Mouse (Mus musculus): Measurements from ENCODE around the gene Col1a2. TPM values are rescaled to one million over a fixed set of nuclear protein-coding genes. Genes with fewer than 3 reads are reported as not detected.
A peak's percentile ranks its signal among the peaks of the same experiment; 100 is the strongest.

The Col1a2 gene
- polyA plus RNA-seq, 1 experiment from 2014 or later = 130 TPM

GRCm38 (mm10) chr6:4496428-4496827 is 8.2 kb upstream of the Col1a2 start:
- Histone ChIP-seq H3K4me1 (replicated peaks) (no peaks in the 10 kb centered on the region), H3K27ac (no peak overlapping the region), H3K27me3 (ENCODE audit: insufficient read depth, poor library complexity, severe bottlenecking) (no peaks in the 10 kb centered on the region), H3K36me3 (no peaks in the 10 kb centered on the region), H3K9me3 (no peaks in the 10 kb centered on the region), H3K4me3 (no peak overlapping the region)
- 79% methylated on average over 1 of the region's 1 CpGs for WGBS
- no peak for DNase-seq (ENCODE audit: low spot score)

DNA sequence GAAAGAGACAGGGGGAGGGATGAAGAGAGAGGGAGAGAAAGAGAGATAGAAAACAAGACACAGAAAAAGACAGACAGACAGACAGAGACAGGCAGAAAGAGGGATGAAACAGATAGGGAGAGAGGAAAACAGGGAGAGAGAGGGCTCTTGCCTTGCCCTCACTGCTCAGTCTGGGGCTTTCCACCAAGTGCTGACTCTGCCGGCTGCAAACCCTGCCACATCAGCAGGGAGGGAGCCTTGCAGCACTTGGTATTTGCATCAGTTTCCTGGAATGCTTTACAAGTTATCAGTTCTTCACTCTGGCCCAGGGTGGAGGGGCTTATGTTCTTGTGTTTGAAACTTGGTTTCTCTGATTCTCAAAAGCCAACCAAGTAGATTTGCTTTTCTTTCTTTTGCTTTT is 1.5 kb upstream of the Col1a2 start:
- Histone ChIP-seq H3K4me3 (no peak overlapping the region), H3K27ac (0 out of 2 replicates have a peak overlapping the region, but pooled peaks have one; percentile 40), H3K27me3 (ENCODE audit: insufficient read depth, poor library complexity, severe bottlenecking) (peaks cover 30% of the 10 kb centered on the region), H3K4me1 (replicated peaks) (peaks cover 27% of the 10 kb centered on the region), H3K36me3 (no peaks in the 10 kb centered on the region), H3K9me3 (no peaks in the 10 kb centered on the region)
- 3% methylated on average over 1 of the region's 1 CpGs for WGBS
- no peak for DNase-seq (ENCODE audit: low spot score)

GRCm38 (mm10) chr6:4505158-4505997 is 764 bp downstream of the Col1a2 start:
- peaks cover 27% of the 10 kb centered on the region for H3K4me1 ChIP-seq (replicated peaks)
- H3K36me3 ChIP-seq = no peaks in the 10 kb centered on the region
- peak overlapping the region; percentile 84 for H3K27ac ChIP-seq
- peak overlapping the region; percentile 58 for H3K4me3 ChIP-seq
- H3K9me3 ChIP-seq = no peaks in the 10 kb centered on the region
- WGBS = under 1% methylated on average over 31 of the region's 31 CpGs
- H3K27me3 ChIP-seq (ENCODE audit: insufficient read depth, poor library complexity, severe bottlenecking) = peaks cover 30% of the 10 kb centered on the region
- peak; percentile 75 for DNase-seq (ENCODE audit: low spot score)

DNA sequence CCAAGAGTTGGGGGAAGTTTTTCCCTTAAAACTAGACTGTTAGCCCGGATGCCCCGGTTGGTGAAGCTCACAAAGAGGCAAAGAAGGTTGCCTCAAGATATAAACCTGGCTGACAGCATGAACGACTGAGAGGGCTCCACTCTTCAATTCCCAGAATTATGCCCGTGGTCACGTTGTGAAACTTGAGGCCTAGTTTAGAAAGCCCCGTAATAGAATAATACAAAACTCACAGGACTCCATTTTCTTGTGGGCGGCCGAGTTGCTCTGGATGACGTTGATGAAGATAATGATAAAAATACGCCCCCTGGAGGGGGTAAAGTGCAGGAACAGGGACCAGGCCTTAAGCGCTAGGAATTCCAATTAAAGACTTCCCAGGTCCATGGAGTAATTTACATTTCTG is 1.5 kb downstream of the Col1a2 start:
- no peaks in the 10 kb centered on the region for H3K36me3 ChIP-seq
- peak overlapping the region; percentile 84 for H3K27ac ChIP-seq
- DNase-seq (ENCODE audit: low spot score) = peak; percentile 55
- whole genome bisulfite sequencing = 2% methylated on average over 11 of the region's 11 CpGs
- peaks cover 30% of the 10 kb centered on the region for H3K27me3 ChIP-seq (ENCODE audit: insufficient read depth, poor library complexity, severe bottlenecking)
- peak overlapping the region; percentile 58 for H3K4me3 ChIP-seq
- H3K4me1 ChIP-seq (replicated peaks) = peaks cover 27% of the 10 kb centered on the region
- H3K9me3 ChIP-seq = no peaks in the 10 kb centered on the region

- Histone ChIP-seq H3K4me1 (replicated peaks) (peaks cover 27% of the 10 kb centered on the region), H3K27me3 (ENCODE audit: insufficient read depth, poor library complexity, severe bottlenecking) (peaks cover 30% of the 10 kb centered on the region), H3K9me3 (no peaks in the 10 kb centered on the region), H3K4me3 (0 out of 2 replicates have a peak overlapping the region, but pooled peaks have one; percentile 58), H3K27ac (no peak overlapping the region), H3K36me3 (no peaks in the 10 kb centered on the region)
- no peak for DNase-seq (ENCODE audit: low spot score)
- 79% methylated on average over 5 of the region's 5 CpGs for WGBS
These were observed 2.2 kb downstream of the Col1a2 start for GRCm38 (mm10) chr6:4506791-4507190.

DNA sequence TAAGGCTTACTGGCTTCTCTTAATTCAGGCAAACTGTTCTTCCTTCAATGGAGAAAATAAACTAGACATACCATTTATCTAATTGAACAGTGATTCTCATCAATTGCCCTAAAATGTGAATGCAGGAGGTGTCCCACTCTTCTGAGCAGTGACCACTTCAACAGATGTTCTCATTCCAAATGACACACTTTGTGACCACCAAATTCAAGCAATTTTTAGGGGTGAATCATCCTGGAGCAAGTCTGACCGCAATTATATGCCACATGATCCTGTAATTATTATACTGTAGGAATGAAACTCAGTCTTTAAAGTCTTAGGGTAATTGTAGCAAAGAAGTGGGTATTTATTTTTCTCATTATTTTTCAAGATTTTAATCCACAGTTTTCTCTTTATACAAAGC is 2.7 kb downstream of the Col1a2 start:
- Histone ChIP-seq H3K4me1 (replicated peaks) (peaks cover 27% of the 10 kb centered on the region), H3K36me3 (no peaks in the 10 kb centered on the region), H3K27ac (no peak overlapping the region), H3K9me3 (no peaks in the 10 kb centered on the region), H3K4me3 (no peak overlapping the region), H3K27me3 (ENCODE audit: insufficient read depth, poor library complexity, severe bottlenecking) (peaks cover 26% of the 10 kb centered on the region)
- WGBS = 86% methylated on average over 1 of the region's 1 CpGs
- no peak for DNase-seq (ENCODE audit: low spot score)

GRCm38 (mm10) chr6:4508279-4508678 is 3.7 kb downstream of the Col1a2 start:
- H3K36me3 ChIP-seq = no peaks in the 10 kb centered on the region
- no peak overlapping the region for H3K4me3 ChIP-seq
- DNase-seq (ENCODE audit: low spot score) = no peak
- H3K4me1 ChIP-seq (replicated peaks) = peaks cover 21% of the 10 kb centered on the region
- no peaks in the 10 kb centered on the region for H3K9me3 ChIP-seq
- 90% methylated on average over 4 of the region's 4 CpGs for WGBS
- H3K27ac ChIP-seq = no peak overlapping the region
- H3K27me3 ChIP-seq (ENCODE audit: insufficient read depth, poor library complexity, severe bottlenecking) = peaks cover 18% of the 10 kb centered on the region

DNA sequence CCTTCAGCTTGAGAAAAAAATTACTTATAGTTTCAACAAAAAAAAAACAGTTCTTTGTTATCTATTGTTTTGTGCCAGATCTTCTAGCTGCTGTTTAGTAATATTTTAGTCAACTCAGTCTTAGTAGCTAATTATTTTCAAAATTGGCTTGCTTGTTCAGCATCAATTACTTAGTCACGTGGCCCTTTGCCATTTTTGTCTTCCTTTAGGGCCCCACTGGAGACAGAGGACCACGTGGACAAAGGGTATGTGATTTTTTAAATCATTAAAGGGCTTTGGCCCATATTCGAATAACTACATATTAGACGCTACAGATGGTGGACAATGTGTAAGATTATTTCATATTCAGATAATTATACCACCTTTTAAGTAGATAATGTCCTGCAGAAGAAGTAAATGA is 4.8 kb downstream of the Col1a2 start:
- 80% methylated on average over 4 of the region's 4 CpGs for WGBS
- H3K4me3 ChIP-seq = no peak overlapping the region
- H3K9me3 ChIP-seq = no peaks in the 10 kb centered on the region
- H3K36me3 ChIP-seq = no peaks in the 10 kb centered on the region
- H3K27ac ChIP-seq = no peak overlapping the region
- peaks cover 9% of the 10 kb centered on the region for H3K27me3 ChIP-seq (ENCODE audit: insufficient read depth, poor library complexity, severe bottlenecking)
- no peak for DNase-seq (ENCODE audit: low spot score)
- peaks cover 18% of the 10 kb centered on the region for H3K4me1 ChIP-seq (replicated peaks)

DNA sequence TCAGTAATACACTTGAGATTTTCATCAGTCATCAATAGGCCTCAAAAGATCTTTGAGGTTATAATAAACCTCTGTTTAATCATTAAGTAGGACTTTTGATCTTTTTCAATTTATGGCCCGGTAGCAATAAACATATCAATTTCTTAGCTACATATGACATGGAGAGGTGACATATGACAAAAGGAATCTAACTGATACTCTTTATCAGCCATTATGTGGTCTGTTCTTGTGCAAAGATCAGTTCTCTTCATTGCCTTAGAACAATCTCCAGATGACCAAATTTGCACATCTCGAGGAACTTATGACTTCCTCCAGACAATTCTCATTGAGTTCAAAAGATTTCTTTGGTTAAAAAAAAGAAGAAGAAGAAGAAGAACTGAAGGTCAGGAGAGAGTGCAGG is 10.1 kb downstream of the Col1a2 start:
- Histone ChIP-seq H3K4me3 (no peak overlapping the region), H3K27ac (no peak overlapping the region), H3K4me1 (replicated peaks) (no peaks in the 10 kb centered on the region), H3K9me3 (no peaks in the 10 kb centered on the region), H3K27me3 (ENCODE audit: insufficient read depth, poor library complexity, severe bottlenecking) (no peaks in the 10 kb centered on the region), H3K36me3 (0 out of 2 replicates have a peak, but pooled peaks cover 11% of the 10 kb centered on the region)
- 91% methylated on average over 2 of the region's 2 CpGs for WGBS
- DNase-seq (ENCODE audit: low spot score) = no peak

DNA sequence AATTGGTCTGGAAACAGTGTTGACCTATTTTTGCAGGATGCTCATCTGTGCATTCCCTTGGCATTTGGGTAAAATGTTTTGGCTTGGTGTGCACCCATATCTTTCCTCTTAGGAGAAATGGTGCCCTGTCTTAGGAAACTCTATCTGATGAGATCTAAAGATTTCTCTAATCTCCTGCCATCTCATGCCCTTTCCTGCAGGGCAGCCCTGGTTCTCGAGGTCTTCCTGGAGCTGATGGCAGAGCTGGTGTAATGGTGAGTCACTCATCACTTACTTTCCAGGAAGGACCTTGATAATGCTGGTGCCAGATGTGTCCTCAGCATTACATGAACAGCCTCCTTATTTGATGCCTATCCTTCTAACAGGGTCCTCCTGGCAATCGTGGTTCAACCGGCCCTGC is 16.4 kb downstream of the Col1a2 start:
- H3K4me3 ChIP-seq = no peak overlapping the region
- H3K36me3 ChIP-seq = 0 out of 2 replicates have a peak, but pooled peaks cover 15% of the 10 kb centered on the region
- H3K9me3 ChIP-seq = no peaks in the 10 kb centered on the region
- DNase-seq (ENCODE audit: low spot score) = no peak
- H3K27ac ChIP-seq = no peak overlapping the region
- H3K4me1 ChIP-seq (replicated peaks) = no peaks in the 10 kb centered on the region
- no peaks in the 10 kb centered on the region for H3K27me3 ChIP-seq (ENCODE audit: insufficient read depth, poor library complexity, severe bottlenecking)
- WGBS = 84% methylated on average over 3 of the region's 3 CpGs

DNA sequence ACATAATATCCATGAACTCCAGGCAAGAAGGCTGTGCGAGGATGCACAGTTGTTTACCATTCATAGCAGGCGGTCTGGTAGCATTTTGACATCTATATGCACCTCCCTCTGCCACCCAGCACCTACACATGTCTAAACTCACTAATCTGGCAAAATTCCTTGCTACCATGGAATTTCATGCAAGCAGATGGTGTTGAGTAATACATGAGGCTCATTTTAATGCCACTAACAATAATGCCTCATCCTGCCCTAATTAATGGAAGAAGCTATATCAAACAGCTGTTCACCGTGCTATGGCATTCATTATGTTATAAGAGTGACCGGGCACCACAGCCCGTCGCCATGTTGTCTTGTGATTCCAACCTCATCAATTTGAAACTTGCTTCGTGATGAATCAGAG is 23.8 kb downstream of the Col1a2 start:
- Histone ChIP-seq H3K36me3 (peaks cover 5% of the 10 kb centered on the region; the same call in 1 of the 2 replicates), H3K4me1 (replicated peaks) (no peaks in the 10 kb centered on the region), H3K4me3 (no peak overlapping the region), H3K9me3 (no peaks in the 10 kb centered on the region), H3K27ac (no peak overlapping the region), H3K27me3 (ENCODE audit: insufficient read depth, poor library complexity, severe bottlenecking) (no peaks in the 10 kb centered on the region)
- no peak for DNase-seq (ENCODE audit: low spot score)
- WGBS = 87% methylated on average over 7 of the region's 7 CpGs

GRCm38 (mm10) chr6:4530986-4531385 is 26.4 kb downstream of the Col1a2 start:
- Histone ChIP-seq H3K27me3 (ENCODE audit: insufficient read depth, poor library complexity, severe bottlenecking) (no peaks in the 10 kb centered on the region), H3K27ac (no peak overlapping the region), H3K9me3 (no peaks in the 10 kb centered on the region), H3K36me3 (peaks cover 14% of the 10 kb centered on the region; the same call in 1 of the 2 replicates), H3K4me3 (no peak overlapping the region), H3K4me1 (replicated peaks) (no peaks in the 10 kb centered on the region)
- WGBS = 86% methylated on average over 4 of the region's 4 CpGs
- DNase-seq (ENCODE audit: low spot score) = no peak

- WGBS = 97% methylated on average over 1 of the region's 1 CpGs
- H3K27ac ChIP-seq = no peak overlapping the region
- H3K27me3 ChIP-seq (ENCODE audit: insufficient read depth, poor library complexity, severe bottlenecking) = no peaks in the 10 kb centered on the region
- H3K36me3 ChIP-seq = peaks cover 29% of the 10 kb centered on the region
- no peaks in the 10 kb centered on the region for H3K9me3 ChIP-seq
- no peak overlapping the region for H3K4me3 ChIP-seq
- H3K4me1 ChIP-seq (replicated peaks) = no peaks in the 10 kb centered on the region
- DNase-seq (ENCODE audit: low spot score) = no peak
These were observed 28.3 kb downstream of the Col1a2 start for GRCm38 (mm10) chr6:4532898-4533297.

Data from hindbrain, embryonic 10.5 days (tissue).